Mouse (Mus musculus): ENCODE results near the gene Gab2.

GRCm38 (mm10) chr7:97060966-97061365, 20.4 kb upstream of the Gab2 start:
- TF ChIP-seq CTCF (IDR thresholded peaks at IDR 0.05; ENCODE audit: low read depth) (no peak), EP300 (IDR thresholded peaks at IDR 0.05; ENCODE audit: low read depth) (no peak)

Data from liver, postnatal 0 days (tissue).